Mouse (Mus musculus): ENCODE data around the gene Wbp2nl. TPM values are rescaled to one million over a fixed set of nuclear protein-coding genes. Genes with fewer than 3 reads are reported as not detected.
"Not testable (repeated sequence)": the region's sequence is repeated elsewhere in the genome, so short reads cannot be mapped to it uniquely, and the experiment has no call there.

The Wbp2nl gene
- total RNA-seq, 2 experiments from 2014 or later, result not detected

- peak; percentile 3 for ATAC-seq (replicated peaks; ENCODE audit: low FRiP score, poor library complexity, severe bottlenecking)
Observed at GRCm38 (mm10) chr15:82346580-82347302, 48.0 kb downstream of the Wbp2nl start.

- ATAC-seq (replicated peaks; ENCODE audit: low FRiP score, poor library complexity, severe bottlenecking), result no peak
Observed at GRCm38 (mm10) chr15:82347303-82347676, 48.5 kb downstream of the Wbp2nl start.

- no peak for ATAC-seq (replicated peaks; ENCODE audit: low FRiP score, poor library complexity, severe bottlenecking)
Observed at GRCm38 (mm10) chr15:82347852-82348251, 49.1 kb downstream of the Wbp2nl start.

- no peak for ATAC-seq (replicated peaks; ENCODE audit: low FRiP score, poor library complexity, severe bottlenecking)
Observed at GRCm38 (mm10) chr15:82348258-82348998, 49.7 kb downstream of the Wbp2nl start.

- no peak for ATAC-seq (replicated peaks; ENCODE audit: low FRiP score, poor library complexity, severe bottlenecking)
Observed at GRCm38 (mm10) chr15:82348999-82349341, 50.2 kb downstream of the Wbp2nl start.

- no peak for ATAC-seq (replicated peaks; ENCODE audit: low FRiP score, poor library complexity, severe bottlenecking)
Observed at GRCm38 (mm10) chr15:82350349-82350748, 51.6 kb downstream of the Wbp2nl start.

- no peak for ATAC-seq (replicated peaks; ENCODE audit: low FRiP score, poor library complexity, severe bottlenecking)
Observed at GRCm38 (mm10) chr15:82351480-82351879, 52.7 kb downstream of the Wbp2nl start.

GRCm38 (mm10) chr15:82353078-82353744 lies 54.5 kb downstream of the Wbp2nl start:
- ATAC-seq (replicated peaks; ENCODE audit: low FRiP score, poor library complexity, severe bottlenecking), result peak; percentile 7; the same call in 1 of the 2 replicates

- ATAC-seq (replicated peaks; ENCODE audit: low FRiP score, poor library complexity, severe bottlenecking), result no peak; the same call in 1 of the 2 replicates
Observed at GRCm38 (mm10) chr15:82353745-82354113, 55.0 kb downstream of the Wbp2nl start.

- peak; percentile 93 for ATAC-seq (replicated peaks; ENCODE audit: low FRiP score, poor library complexity, severe bottlenecking)
Observed at GRCm38 (mm10) chr15:82354126-82354945, 55.6 kb downstream of the Wbp2nl start, which contains the start of gene Ndufa6. Ndufa6 (minus strand) TSS chr15:82354322.

GRCm38 (mm10) chr15:82358431-82359260 lies 59.9 kb downstream of the Wbp2nl start:
- ATAC-seq (replicated peaks; ENCODE audit: low FRiP score, poor library complexity, severe bottlenecking), result no peak

- ATAC-seq (replicated peaks; ENCODE audit: low FRiP score, poor library complexity, severe bottlenecking), result no peak
Observed at GRCm38 (mm10) chr15:82361459-82362018, 62.8 kb downstream of the Wbp2nl start.

GRCm38 (mm10) chr15:82362234-82362633 lies 63.5 kb downstream of the Wbp2nl start:
- ATAC-seq (replicated peaks; ENCODE audit: low FRiP score, poor library complexity, severe bottlenecking), result no peak

- not testable (repeated sequence) for ATAC-seq (replicated peaks; ENCODE audit: low FRiP score, poor library complexity, severe bottlenecking)
Observed at GRCm38 (mm10) chr15:82363801-82364200, 65.0 kb downstream of the Wbp2nl start.

Other genes starting within 250 kb of the Wbp2nl start
- not detected in 2 replicates for gene 4930407I10Rik, start 239.8 kb upstream of the Wbp2nl start, total RNA-seq (2015; ENCODE audit: low replicate concordance)
- not detected in 2 replicates for gene 4930407I10Rik, start 239.8 kb upstream of the Wbp2nl start, total RNA-seq (2017; ENCODE audit: low replicate concordance)
- not detected in 2 replicates for gene Mei1, start 229.0 kb upstream of the Wbp2nl start, total RNA-seq (2015; ENCODE audit: low replicate concordance)
- not detected in 2 replicates for gene Mei1, start 229.0 kb upstream of the Wbp2nl start, total RNA-seq (2017; ENCODE audit: low replicate concordance)
- gene Ccdc134, start 171.0 kb upstream of the Wbp2nl start, total RNA-seq (2015; ENCODE audit: low replicate concordance), result 0.63 TPM in 1 of 2 replicates, not detected in the other
- gene Ccdc134, start 171.0 kb upstream of the Wbp2nl start, total RNA-seq (2017; ENCODE audit: low replicate concordance), result 4.1 and 5.0 TPM in 2 replicates
- 9.0 and 12.5 TPM in 2 replicates for gene Srebf2, start 151.8 kb upstream of the Wbp2nl start, total RNA-seq (2015; ENCODE audit: low replicate concordance)
- 11.2 and 15.5 TPM in 2 replicates for gene Srebf2, start 151.8 kb upstream of the Wbp2nl start, total RNA-seq (2017; ENCODE audit: low replicate concordance)
- not detected in 2 replicates for gene Shisa8, start 86.1 kb upstream of the Wbp2nl start, total RNA-seq (2015; ENCODE audit: low replicate concordance)
- gene Shisa8, start 86.1 kb upstream of the Wbp2nl start, total RNA-seq (2017; ENCODE audit: low replicate concordance), result not detected in 2 replicates
- 0.84 and 6.3 TPM in 2 replicates for gene Tnfrsf13c, start 74.6 kb upstream of the Wbp2nl start, total RNA-seq (2015; ENCODE audit: low replicate concordance)
- not detected in 2 replicates for gene Tnfrsf13c, start 74.6 kb upstream of the Wbp2nl start, total RNA-seq (2017; ENCODE audit: low replicate concordance)
- gene Cenpm, start 54.2 kb upstream of the Wbp2nl start, total RNA-seq (2015; ENCODE audit: low replicate concordance), result 10.7 and 11.0 TPM in 2 replicates
- 2.3 and 7.2 TPM in 2 replicates for gene Cenpm, start 54.2 kb upstream of the Wbp2nl start, total RNA-seq (2017; ENCODE audit: low replicate concordance)
- not detected in 2 replicates for gene 1500009C09Rik, start 46.6 kb upstream of the Wbp2nl start, total RNA-seq (2015; ENCODE audit: low replicate concordance)
- not detected in 2 replicates for gene 1500009C09Rik, start 46.6 kb upstream of the Wbp2nl start, total RNA-seq (2017; ENCODE audit: low replicate concordance)
- gene Sept3, start 24.1 kb upstream of the Wbp2nl start, total RNA-seq (2015; ENCODE audit: low replicate concordance), result 2.3 TPM in 1 of 2 replicates, not detected in the other
- 0.09 TPM in 1 of 2 replicates, not detected in the other for gene Sept3, start 24.1 kb upstream of the Wbp2nl start, total RNA-seq (2017; ENCODE audit: low replicate concordance)
- 49.5 and 74.2 TPM in 2 replicates for gene Naga, start 40.0 kb downstream of the Wbp2nl start, total RNA-seq (2015; ENCODE audit: low replicate concordance)
- 22.7 and 56.3 TPM in 2 replicates for gene Naga, start 40.0 kb downstream of the Wbp2nl start, total RNA-seq (2017; ENCODE audit: low replicate concordance)
- gene Pheta2, start 40.0 kb downstream of the Wbp2nl start, total RNA-seq (2015; ENCODE audit: low replicate concordance), result 22.7 and 44.9 TPM in 2 replicates
- gene Pheta2, start 40.0 kb downstream of the Wbp2nl start, total RNA-seq (2017; ENCODE audit: low replicate concordance), result 79.0 and 86.0 TPM in 2 replicates
- gene Smdt1, start 40.0 kb downstream of the Wbp2nl start, total RNA-seq (2015; ENCODE audit: low replicate concordance), result 91.5 and 150 TPM in 2 replicates
- 42.7 and 69.4 TPM in 2 replicates for gene Smdt1, start 40.0 kb downstream of the Wbp2nl start, total RNA-seq (2017; ENCODE audit: low replicate concordance)
- 34.2 and 88.6 TPM in 2 replicates for gene Ndufa6, start 55.4 kb downstream of the Wbp2nl start, total RNA-seq (2015; ENCODE audit: low replicate concordance)
- 55.3 and 85.6 TPM in 2 replicates for gene Ndufa6, start 55.4 kb downstream of the Wbp2nl start, total RNA-seq (2017; ENCODE audit: low replicate concordance)
- gene Cyp2d22, start 81.3 kb downstream of the Wbp2nl start, total RNA-seq (2015; ENCODE audit: low replicate concordance), result not detected in 2 replicates
- 0.26 TPM in 1 of 2 replicates, not detected in the other for gene Cyp2d22, start 81.3 kb downstream of the Wbp2nl start, total RNA-seq (2017; ENCODE audit: low replicate concordance)
- not detected in 2 replicates for gene Cyp2d11, start 95.1 kb downstream of the Wbp2nl start, total RNA-seq (2015; ENCODE audit: low replicate concordance)
- gene Cyp2d11, start 95.1 kb downstream of the Wbp2nl start, total RNA-seq (2017; ENCODE audit: low replicate concordance), result not detected in 2 replicates
- gene Cyp2d10, start 108.2 kb downstream of the Wbp2nl start, total RNA-seq (2015; ENCODE audit: low replicate concordance), result not detected in 2 replicates
- not detected in 2 replicates for gene Cyp2d10, start 108.2 kb downstream of the Wbp2nl start, total RNA-seq (2017; ENCODE audit: low replicate concordance)
- not detected in 2 replicates for gene Cyp2d9, start 134.5 kb downstream of the Wbp2nl start, total RNA-seq (2015; ENCODE audit: low replicate concordance)
- gene Cyp2d9, start 134.5 kb downstream of the Wbp2nl start, total RNA-seq (2017; ENCODE audit: low replicate concordance), result not detected in 2 replicates